Mouse (Mus musculus): ENCODE data around the gene Zcchc14.

Gene Zcchc14

DNA sequence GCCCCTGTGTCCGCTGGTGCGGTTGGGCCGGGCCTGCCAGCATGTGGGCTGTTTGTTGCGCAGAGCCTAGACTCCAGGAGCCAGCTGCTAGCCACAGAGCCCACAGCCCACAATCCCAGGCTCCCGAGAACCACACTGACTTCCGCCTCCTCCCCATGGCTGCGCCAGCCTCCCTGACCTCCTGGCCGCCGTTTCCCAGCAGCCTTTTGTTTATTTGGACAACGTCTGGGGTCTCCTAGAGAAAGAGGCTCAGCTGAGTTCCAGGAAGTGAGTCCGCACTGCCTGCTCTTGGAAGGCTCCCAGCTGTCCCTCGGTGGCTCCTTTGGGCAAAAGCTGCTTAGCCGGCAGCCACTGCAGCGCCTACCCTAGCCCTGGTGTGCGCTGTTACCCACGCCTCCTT, 12.6 kb upstream of the Zcchc14 start:
- in situ Hi-C loops (cut with MboI, MseI): loop anchor here in 1 of 2 experiments (5.0 kb wide), 1 partner anchor 123 kb away; the partner anchor contains the start of gene 1700018B08Rik

DNA sequence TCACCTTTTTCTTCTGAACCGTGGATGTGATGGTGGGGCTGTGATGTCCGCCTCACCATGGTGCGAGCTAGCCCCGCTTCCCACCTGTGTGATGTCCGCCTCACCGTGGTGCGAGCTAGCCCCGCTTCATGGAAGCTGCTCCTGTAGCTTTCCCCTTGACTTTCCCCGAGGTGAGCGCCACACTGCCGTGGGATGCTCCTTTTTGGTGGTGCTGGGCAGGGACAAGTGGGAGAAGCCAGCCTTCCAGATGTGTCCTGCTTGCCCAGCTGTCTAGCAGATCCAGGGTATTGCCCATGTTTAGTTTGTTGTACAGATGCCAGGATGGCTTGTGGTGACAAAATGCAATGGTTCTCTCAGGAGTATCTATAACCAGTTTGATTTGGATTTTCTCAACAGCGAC, 10.4 kb upstream of the Zcchc14 start:
- in situ Hi-C loops (cut with MboI, MseI): no loop called here

- in situ Hi-C loops (cut with MboI, MseI): no loop called here
These were observed 9.1 kb upstream of the Zcchc14 start for GRCm38 (mm10) chr8:121661631-121662357.

GRCm38 (mm10) chr8:121660602-121661001, 7.9 kb upstream of the Zcchc14 start:
- in situ Hi-C loops (cut with MboI, MseI): no loop called here

- in situ Hi-C loops (cut with MboI, MseI): loop anchor here in 1 of 2 experiments (5.0 to 10.0 kb wide), 2 partner anchors 760 to 1513 kb away; no protein-coding TSS in a partner anchor
These were observed 2.3 kb upstream of the Zcchc14 start for GRCm38 (mm10) chr8:121654966-121655494.

DNA sequence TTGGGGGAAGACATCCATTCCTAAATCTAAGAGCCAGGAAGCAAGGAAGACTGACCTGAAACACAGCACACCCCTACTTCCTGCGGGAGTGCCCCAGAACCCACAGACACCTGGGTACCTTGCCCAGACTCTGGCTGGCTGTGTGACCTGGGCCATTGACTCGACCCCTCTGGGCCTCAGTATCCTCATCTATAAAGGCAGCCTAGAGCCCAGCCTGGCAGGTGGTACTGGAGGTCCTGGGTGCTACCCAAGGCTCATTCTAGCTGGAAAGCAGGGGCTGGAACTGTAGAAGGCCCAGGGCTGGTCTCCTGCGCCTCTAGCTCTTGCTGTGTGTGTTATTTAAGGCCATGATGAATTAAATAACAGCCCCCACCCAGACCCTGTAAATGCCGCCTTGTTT, 1.4 kb upstream of the Zcchc14 start:
- in situ Hi-C loops (cut with MboI, MseI): loop anchor here in 1 of 2 experiments (10.0 kb wide), 1 partner anchor 759 kb away; no protein-coding TSS in a partner anchor

GRCm38 (mm10) chr8:121653340-121654019, 779 bp upstream of the Zcchc14 start:
- in situ Hi-C loops (cut with MboI, MseI): loop anchor here in 1 of 2 experiments (10.0 kb wide), 1 partner anchor 759 kb away; no protein-coding TSS in a partner anchor

DNA sequence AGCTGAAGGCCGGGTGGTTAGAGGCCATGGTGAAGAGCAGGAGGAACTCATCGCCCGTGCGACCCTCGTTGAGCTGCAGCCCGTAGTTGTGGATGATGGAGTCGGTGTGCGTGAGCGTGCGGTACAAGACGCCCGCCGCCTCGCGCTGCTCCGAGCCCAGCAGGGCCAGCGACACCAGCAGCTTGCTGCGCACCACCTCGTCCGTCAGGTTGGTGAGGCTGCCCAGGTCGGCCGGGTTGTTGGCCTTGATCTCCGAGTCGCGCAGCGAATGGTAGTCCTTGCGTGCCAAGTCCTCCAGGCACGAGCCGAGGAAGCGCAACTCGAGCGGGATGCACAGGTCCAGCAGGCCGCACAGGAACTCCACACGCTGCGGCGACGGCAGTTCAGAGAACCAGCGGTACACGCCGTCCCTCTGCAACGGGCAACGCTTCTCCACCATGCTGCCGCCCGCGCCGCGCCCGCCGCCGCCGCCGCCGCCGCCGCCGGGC, 783 bp downstream of the Zcchc14 start:
- in situ Hi-C loops (cut with MboI, MseI): loop anchor here in 1 of 2 experiments (10.0 kb wide), 1 partner anchor 757 kb away; no protein-coding TSS in a partner anchor

DNA sequence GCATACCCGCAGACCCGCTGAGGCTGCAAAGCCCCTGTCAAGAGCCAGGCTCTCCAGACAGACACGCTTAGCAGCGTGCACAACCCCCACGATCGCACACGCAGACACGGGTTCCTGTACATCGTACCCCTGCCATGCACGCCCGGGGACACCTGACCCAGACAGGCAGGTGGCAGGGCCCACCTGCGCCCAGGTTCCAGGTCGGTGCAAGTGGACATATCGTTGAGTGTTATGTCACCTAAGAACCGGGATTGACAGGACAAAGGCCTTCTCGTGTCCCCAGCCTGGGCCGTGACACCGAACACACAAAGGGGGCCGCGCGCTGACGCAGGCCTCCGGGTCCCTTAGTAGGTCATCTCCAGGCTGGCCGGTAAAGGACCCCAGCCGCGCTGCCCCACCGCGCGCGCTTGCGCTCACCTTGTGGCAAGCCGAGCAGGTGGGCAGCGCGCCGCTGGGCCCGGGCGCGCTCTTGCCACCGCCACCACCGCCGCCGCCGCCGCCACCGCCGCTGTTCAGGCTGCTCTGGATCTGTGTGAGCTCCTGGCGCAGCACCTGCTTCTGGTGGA, 1.3 kb downstream of the Zcchc14 start:
- in situ Hi-C loops (cut with MboI, MseI): loop anchor here in 1 of 2 experiments (10.0 kb wide), 1 partner anchor 757 kb away; no protein-coding TSS in a partner anchor

- in situ Hi-C loops (cut with MboI, MseI): loop anchor here in 1 of 2 experiments (10.0 kb wide), 1 partner anchor 756 kb away; no protein-coding TSS in a partner anchor
These were observed 2.1 kb downstream of the Zcchc14 start for GRCm38 (mm10) chr8:121650389-121651307.

DNA sequence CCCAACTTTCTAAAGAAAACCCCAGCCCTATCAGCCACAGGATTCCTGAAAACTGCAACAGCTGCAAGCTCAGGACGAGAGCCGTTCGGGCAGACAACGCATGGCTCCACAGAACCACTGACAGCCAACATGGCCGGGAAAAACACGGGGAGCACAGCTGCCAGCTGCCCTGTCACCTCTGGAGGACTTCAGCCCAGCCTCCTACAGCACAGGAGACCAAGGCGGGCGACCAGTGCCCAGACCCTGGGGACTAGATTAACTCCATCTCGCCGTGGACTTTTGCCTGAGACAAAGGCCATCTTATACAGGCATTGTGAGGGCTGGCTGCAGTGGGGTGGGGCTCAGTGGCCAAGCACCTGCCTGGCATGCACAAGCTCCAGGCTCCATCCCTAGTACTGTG, 2.8 kb downstream of the Zcchc14 start:
- in situ Hi-C loops (cut with MboI, MseI): loop anchor here in 1 of 2 experiments (10.0 kb wide), 1 partner anchor 755 kb away; no protein-coding TSS in a partner anchor

- in situ Hi-C loops (cut with MboI, MseI): no loop called here
These were observed 3.3 kb downstream of the Zcchc14 start for GRCm38 (mm10) chr8:121649423-121649822.

- in situ Hi-C loops (cut with MboI, MseI): no loop called here
These were observed 4.2 kb downstream of the Zcchc14 start for GRCm38 (mm10) chr8:121648451-121648850.

DNA sequence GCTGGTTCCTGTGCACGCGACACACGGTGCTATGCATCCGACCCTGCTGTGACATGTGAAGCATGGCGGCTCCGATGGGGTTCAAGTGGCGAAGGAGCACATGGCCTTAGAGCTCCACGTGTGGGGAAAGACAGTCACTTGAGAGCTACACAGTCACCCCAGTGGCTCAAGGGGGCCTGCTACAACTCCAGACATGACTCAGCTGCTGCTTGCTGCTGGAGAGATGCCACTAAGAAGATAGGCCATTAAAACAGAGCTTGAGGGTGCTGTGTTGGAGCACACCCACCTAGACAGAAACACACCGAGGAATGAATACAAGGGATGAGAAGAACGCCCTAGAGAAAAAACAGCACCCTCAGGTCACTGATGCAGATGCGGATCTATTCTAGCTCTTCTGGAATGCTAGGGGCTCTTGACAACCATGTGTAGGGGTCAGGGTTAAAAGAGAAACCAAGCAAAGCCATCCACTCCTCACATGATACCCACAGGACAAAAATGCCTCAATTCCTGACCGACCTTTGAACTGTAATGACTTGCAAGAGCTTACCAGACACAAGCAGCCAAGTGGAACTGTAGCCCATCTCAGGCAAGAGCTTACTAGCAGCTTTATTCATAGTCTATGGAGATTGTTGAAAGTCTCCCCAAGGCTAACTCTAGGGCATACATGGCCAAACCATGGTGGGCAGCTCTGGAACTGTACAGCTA, 5.0 kb downstream of the Zcchc14 start:
- in situ Hi-C loops (cut with MboI, MseI): no loop called here

GRCm38 (mm10) chr8:121643384-121643783, 9.3 kb downstream of the Zcchc14 start:
- in situ Hi-C loops (cut with MboI, MseI): no loop called here

- in situ Hi-C loops (cut with MboI, MseI): no loop called here
These were observed 9.9 kb downstream of the Zcchc14 start for GRCm38 (mm10) chr8:121642804-121643203.

DNA sequence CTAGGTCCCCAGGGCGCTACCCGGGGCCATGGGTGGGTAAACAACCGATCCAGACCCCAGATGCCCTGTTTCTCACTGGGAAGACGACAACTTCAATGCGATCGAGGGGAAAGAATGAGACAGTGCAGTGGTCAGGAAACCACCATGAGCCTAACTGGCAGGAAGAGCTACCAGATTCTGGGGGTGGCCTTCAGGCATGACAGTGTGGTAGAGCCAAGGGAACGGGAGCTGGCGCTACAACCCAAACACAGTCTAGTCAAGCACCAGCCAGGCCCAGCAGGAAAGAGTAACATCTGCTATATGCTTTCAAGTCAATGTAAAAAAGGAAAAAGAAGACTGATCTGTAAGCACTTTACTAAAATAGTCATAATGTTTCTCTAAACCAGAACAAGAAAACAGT, 16.5 kb downstream of the Zcchc14 start:
- in situ Hi-C loops (cut with MboI, MseI): no loop called here

GRCm38 (mm10) chr8:121635534-121635933, 17.2 kb downstream of the Zcchc14 start:
- in situ Hi-C loops (cut with MboI, MseI): no loop called here

DNA sequence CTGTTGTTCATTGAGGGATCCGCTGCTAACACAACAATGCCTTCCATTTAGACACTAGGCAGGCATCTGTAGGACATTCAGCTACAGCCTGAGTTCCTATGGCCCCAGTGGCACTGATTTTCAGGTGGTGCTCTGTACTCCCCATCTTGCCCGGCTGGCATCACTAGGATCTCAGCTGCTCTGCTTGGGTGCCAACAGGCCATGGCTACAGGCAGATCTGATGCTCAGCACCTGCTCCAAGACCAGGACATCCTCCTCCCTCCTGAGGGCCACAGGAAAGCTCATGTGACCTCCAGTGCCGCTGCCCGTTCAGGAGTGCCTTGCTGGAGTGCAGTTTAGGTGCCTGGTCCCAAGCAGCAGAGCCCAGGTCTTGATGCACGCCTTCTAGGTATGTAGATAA, 20.3 kb downstream of the Zcchc14 start:
- in situ Hi-C loops (cut with MboI, MseI): no loop called here

GRCm38 (mm10) chr8:121631645-121632071, 21.0 kb downstream of the Zcchc14 start:
- in situ Hi-C loops (cut with MboI, MseI): no loop called here

All from T-helper 17 cell (primary cell).